Comparison of ENCODE assay signal across 13 mouse cellular contexts in the genomic region with DNA sequence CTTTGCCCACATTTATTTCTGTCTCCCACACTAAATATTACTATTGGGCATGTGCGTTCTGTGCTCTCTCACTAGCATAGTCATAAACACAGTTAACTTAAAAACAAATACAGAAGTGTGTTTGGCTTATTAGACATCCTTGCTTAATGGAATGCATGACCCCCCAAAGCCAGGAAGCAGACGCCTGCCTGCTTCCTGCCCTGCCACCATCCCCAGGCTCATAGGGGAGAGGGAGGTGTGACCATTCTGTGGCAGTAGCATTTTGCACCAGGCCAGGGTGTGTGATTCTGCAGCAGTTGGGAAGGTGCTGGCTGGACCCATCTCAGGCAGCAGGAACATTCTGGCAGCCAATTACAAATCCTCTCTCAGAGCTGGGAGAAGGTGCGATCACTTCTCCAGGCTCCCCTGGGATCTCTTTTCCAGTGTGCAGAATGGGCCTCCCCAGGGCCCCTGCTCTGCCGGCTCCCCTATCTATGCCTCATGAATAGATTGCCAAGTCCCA.
DNase-seq lines count a peak whose midpoint lies in the region; ATAC-seq and TF ChIP-seq lines count a peak whose summit lies in the region.
"Had no signal": no experiment of that assay in that cellular context is flagged by ENCODE, and none has a peak within 500 bp of the region (broad histone marks: within the 10 kb centered on the region; RNA-seq: fewer than 3 reads in every experiment).

No protein-coding gene starts in this region.

- no peak overlapping the region for H3K4me2 ChIP-seq in hindbrain, embryonic 16.5 days (ENCODE audit: low read length)
- H3K4me2 ChIP-seq in hindbrain, embryonic 13.5 days = no peak overlapping the region
- no peak overlapping the region for H3K4me2 ChIP-seq in midbrain, embryonic 11.5 days
- no peak overlapping the region for H3K4me2 ChIP-seq in midbrain, postnatal 0 days (ENCODE audit: low read depth, low read length, poor library complexity, severe bottlenecking)
- no peak overlapping the region for H3K4me2 ChIP-seq in stomach, postnatal 0 days (replicated peaks; ENCODE audit: low read depth)
- H3K4me2 ChIP-seq: limb, embryonic 15.5 days had no signal

- H3K9me3 ChIP-seq in hindbrain, embryonic 16.5 days (ENCODE audit: control insufficient read depth, low read length) = no peaks in the 10 kb centered on the region; the same call in 1 of the 2 replicates
- 0 out of 2 replicates have a peak, but pooled peaks cover 9% of the 10 kb centered on the region for H3K9me3 ChIP-seq in hindbrain, embryonic 13.5 days
- H3K9me3 ChIP-seq in midbrain, embryonic 11.5 days (ENCODE audit: control insufficient read depth, low read length) = no peaks in the 10 kb centered on the region
- H3K9me3 ChIP-seq in midbrain, postnatal 0 days (ENCODE audit: low read length) = 0 out of 2 replicates have a peak, but pooled peaks cover 3% of the 10 kb centered on the region
- no peaks in the 10 kb centered on the region for H3K9me3 ChIP-seq in stomach, postnatal 0 days (ENCODE audit: control insufficient read depth, low read length)
- H3K9me3 ChIP-seq: limb, embryonic 15.5 days had no signal

- H3K27ac ChIP-seq in hindbrain, embryonic 16.5 days (ENCODE audit: low read depth, low read length) = peak overlapping the region; percentile 13; the same call in 1 of the 2 replicates
- H3K27ac ChIP-seq in hindbrain, embryonic 13.5 days = no peak overlapping the region
- no peak overlapping the region for H3K27ac ChIP-seq in midbrain, embryonic 11.5 days (ENCODE audit: low read depth, low read length)
- no peak overlapping the region for H3K27ac ChIP-seq in midbrain, postnatal 0 days (ENCODE audit: low read depth, low read length)
- H3K27ac ChIP-seq in stomach, postnatal 0 days (replicated peaks) = 0 out of 2 replicates have a peak overlapping the region, but pooled peaks have one; percentile 0
- H3K27ac ChIP-seq: hindbrain, postnatal 0 days; limb, embryonic 15.5 days had no signal

- H3K36me3 ChIP-seq in hindbrain, embryonic 16.5 days (ENCODE audit: control insufficient read depth, insufficient read depth, low read length) = no peaks in the 10 kb centered on the region
- H3K36me3 ChIP-seq in hindbrain, embryonic 13.5 days = no peaks in the 10 kb centered on the region
- no peaks in the 10 kb centered on the region for H3K36me3 ChIP-seq in midbrain, embryonic 11.5 days (ENCODE audit: control insufficient read depth, insufficient read depth, low read length)
- no peaks in the 10 kb centered on the region for H3K36me3 ChIP-seq in midbrain, postnatal 0 days (ENCODE audit: insufficient read depth, low read length)
- no peaks in the 10 kb centered on the region for H3K36me3 ChIP-seq in stomach, postnatal 0 days (ENCODE audit: control insufficient read depth, insufficient read depth, low read length)
- H3K36me3 ChIP-seq: limb, embryonic 15.5 days had no signal

- no peak for TF ChIP-seq CTCF in midbrain, postnatal 0 days (IDR thresholded peaks at IDR 0.05)
- no peak for TF ChIP-seq CTCF in stomach, postnatal 0 days (IDR thresholded peaks at IDR 0.05; ENCODE audit: low read depth)

- TF ChIP-seq EP300 in stomach, postnatal 0 days (optimal IDR thresholded peaks at IDR 0.05) = no peak

- 49% methylated on average over 4 of the region's 4 CpGs for WGBS in hindbrain, embryonic 16.5 days
- 54% methylated on average over 4 of the region's 4 CpGs for WGBS in hindbrain, embryonic 13.5 days
- WGBS in midbrain, embryonic 11.5 days = 74% methylated on average over 4 of the region's 4 CpGs
- 65% methylated on average over 4 of the region's 4 CpGs for WGBS in midbrain, postnatal 0 days
- 51% methylated on average over 4 of the region's 4 CpGs for WGBS in stomach, postnatal 0 days

- H3K4me1 ChIP-seq in hindbrain, embryonic 16.5 days (ENCODE audit: control insufficient read depth, insufficient read depth, low read depth, low read length) = peaks cover 2% of the 10 kb centered on the region
- peaks cover 22% of the 10 kb centered on the region for H3K4me1 ChIP-seq in hindbrain, embryonic 13.5 days (replicated peaks)
- H3K4me1 ChIP-seq in midbrain, embryonic 11.5 days (ENCODE audit: control insufficient read depth, insufficient read depth, low read length) = no peaks in the 10 kb centered on the region
- no peaks in the 10 kb centered on the region for H3K4me1 ChIP-seq in midbrain, postnatal 0 days (ENCODE audit: insufficient read depth, low read length)
- no peaks in the 10 kb centered on the region for H3K4me1 ChIP-seq in stomach, postnatal 0 days (replicated peaks; ENCODE audit: control insufficient read depth, insufficient read depth)

- H3K9ac ChIP-seq in hindbrain, embryonic 16.5 days (ENCODE audit: low read depth, low read length) = no peak overlapping the region
- no peak overlapping the region for H3K9ac ChIP-seq in hindbrain, embryonic 13.5 days
- no peak overlapping the region for H3K9ac ChIP-seq in midbrain, embryonic 11.5 days (ENCODE audit: low read length)
- H3K9ac ChIP-seq in midbrain, postnatal 0 days (replicated peaks; ENCODE audit: low read length, poor library complexity, severe bottlenecking) = no peak overlapping the region
- no peak overlapping the region for H3K9ac ChIP-seq in stomach, postnatal 0 days (ENCODE audit: low read length)
- H3K9ac ChIP-seq: limb, embryonic 15.5 days had no signal

- ATAC-seq in hindbrain, embryonic 16.5 days = no peak
- no peak for ATAC-seq in hindbrain, embryonic 13.5 days (ENCODE audit: low FRiP score)
- ATAC-seq in midbrain, embryonic 11.5 days (ENCODE audit: low FRiP score) = no peak
- no peak for ATAC-seq in midbrain, postnatal 0 days (ENCODE audit: low FRiP score)
- peak; percentile 39; the same call in 1 of the 2 replicates for ATAC-seq in granulocyte monocyte progenitor cell, adult 5-6 weeks (replicated peaks; ENCODE audit: poor library complexity, severe bottlenecking)
- 0 out of 2 replicates have a peak, but pooled peaks have one; percentile 32 for ATAC-seq in stomach, postnatal 0 days (ENCODE audit: low FRiP score, low TSS enrichment)
- ATAC-seq: hindbrain, postnatal 0 days had no signal

- no peak overlapping the region for H3K4me3 ChIP-seq in hindbrain, embryonic 16.5 days (ENCODE audit: low read length)
- no peak overlapping the region for H3K4me3 ChIP-seq in hindbrain, embryonic 13.5 days
- no peak overlapping the region for H3K4me3 ChIP-seq in midbrain, embryonic 11.5 days (ENCODE audit: low read depth, low read length)
- H3K4me3 ChIP-seq in midbrain, postnatal 0 days (ENCODE audit: low read depth, low read length) = no peak overlapping the region
- no peak overlapping the region for H3K4me3 ChIP-seq in stomach, postnatal 0 days (ENCODE audit: low read depth, low read length)
- H3K4me3 ChIP-seq: limb, embryonic 15.5 days had no signal

- peak; percentile 44 for DNase-seq in midbrain, embryonic 11.5 days (ENCODE audit: low spot score, missing footprints)
- no peak for DNase-seq in midbrain, postnatal 0 days (ENCODE audit: low spot score)
- no peak for DNase-seq in stomach, postnatal 0 days (ENCODE audit: low spot score)
- DNase-seq in right cerebral cortex, adult 18-20 months = no peak
- DNase-seq: adrenal gland, postnatal 10 days; gastrocnemius, postnatal 10 days; lung, postnatal 36 days; spleen, adult 18-20 months had no signal

- no peaks in the 10 kb centered on the region for H3K27me3 ChIP-seq in hindbrain, embryonic 16.5 days (replicated peaks; ENCODE audit: control insufficient read depth, insufficient read depth, low read length)
- H3K27me3 ChIP-seq in hindbrain, embryonic 13.5 days = no peaks in the 10 kb centered on the region
- H3K27me3 ChIP-seq in midbrain, embryonic 11.5 days (ENCODE audit: control insufficient read depth, insufficient read depth, low read length) = no peaks in the 10 kb centered on the region
- H3K27me3 ChIP-seq in midbrain, postnatal 0 days (ENCODE audit: insufficient read depth, low read length) = no peaks in the 10 kb centered on the region
- no peaks in the 10 kb centered on the region for H3K27me3 ChIP-seq in stomach, postnatal 0 days (ENCODE audit: control insufficient read depth, insufficient read depth, low read length)
- H3K27me3 ChIP-seq: limb, embryonic 15.5 days had no signal

Comparison
In these comparisons a context has a peak if more than half of its experiments do, and no peak if none do; other contexts are left out.
1. H3K27ac ChIP-seq: peak in hindbrain, embryonic 16.5 days (single experiment) and stomach, postnatal 0 days (single experiment); none in hindbrain, embryonic 13.5 days (single experiment), midbrain, embryonic 11.5 days (single experiment) and midbrain, postnatal 0 days (single experiment).
2. ATAC-seq: peak in granulocyte monocyte progenitor cell, adult 5-6 weeks (single experiment) and stomach, postnatal 0 days (single experiment); none in hindbrain, embryonic 16.5 days (single experiment), hindbrain, embryonic 13.5 days (single experiment), midbrain, embryonic 11.5 days (single experiment) and midbrain, postnatal 0 days (single experiment).